Mouse (Mus musculus) stomach, embryonic 15.5 days (tissue): ENCODE measurements around the gene Svep1. TPM values are rescaled to one million over a fixed set of nuclear protein-coding genes. Genes with fewer than 3 reads are reported as not detected.

Source experiments
- ATAC-seq: fragments of 200-750 bp; cut with Nextera tagmentation; 2 replicates; pipeline ENCODE4 v1.8.0; 2017; ENCODE audit warnings: low read depth, moderate number of reproducible peaks, moderate TSS enrichment; ENCODE audit not compliant: insufficient read depth, low FRiP score
- H3K27ac ChIP-seq: fragments of 300-500 bp; sonication (generic); 2 replicates; pipeline ENCODE4 v1.5.1; 2015; ENCODE audit warnings: mild to moderate bottlenecking, inconsistent platforms
- H3K27me3 ChIP-seq: fragments of 300-500 bp; sonication (generic); replicated peaks from 2 replicates; pipeline ENCODE4 v1.6.1; 2015; ENCODE audit warnings: inconsistent platforms
- H3K36me3 ChIP-seq: fragments of 300-500 bp; sonication (generic); 2 replicates; pipeline ENCODE4 v1.6.1; 2015; ENCODE audit warnings: inconsistent platforms
- H3K4me1 ChIP-seq: fragments of 300-500 bp; sonication (generic); 2 replicates; pipeline ENCODE4 v1.6.1; 2015; ENCODE audit warnings: inconsistent platforms
- H3K4me2 ChIP-seq: fragments of 300-500 bp; sonication (generic); 2 replicates; pipeline ENCODE4 v1.6.1; 2015; ENCODE audit warnings: mild to moderate bottlenecking, inconsistent platforms
- H3K4me3 ChIP-seq: fragments of 300-500 bp; sonication (generic); replicated peaks from 2 replicates; pipeline ENCODE4 v1.5.1; 2015; ENCODE audit warnings: inconsistent platforms
- H3K9ac ChIP-seq: fragments of 300-500 bp; sonication (generic); 2 replicates; pipeline ENCODE4 v1.6.1; 2015; ENCODE audit warnings: inconsistent platforms
- H3K9me3 ChIP-seq: fragments of 300-500 bp; sonication (generic); 2 replicates; pipeline ENCODE4 v1.6.1; 2016; ENCODE audit warnings: inconsistent platforms
- WGBS: fragments of 180-500 bp; shearing (Covaris S2); methylation state at CpG from one replicate; pipeline ENCODE4 v1.1.7; 2015; 5-methylcytosine and 5-hydroxymethylcytosine counted together
- polyA plus RNA-seq: library from polyadenylated mRNA; unstranded; fragments of >200 nt; fragmentation: Nextera tagmentation; extraction: Ambion mirVana; gene quantifications from 2 replicates; pipeline ENCODE4 v1.2.1, GENCODE M21; 2015

Gene Svep1
- polyA plus RNA-seq, 1 experiment from 2014 or later = 6.3 TPM

DNA sequence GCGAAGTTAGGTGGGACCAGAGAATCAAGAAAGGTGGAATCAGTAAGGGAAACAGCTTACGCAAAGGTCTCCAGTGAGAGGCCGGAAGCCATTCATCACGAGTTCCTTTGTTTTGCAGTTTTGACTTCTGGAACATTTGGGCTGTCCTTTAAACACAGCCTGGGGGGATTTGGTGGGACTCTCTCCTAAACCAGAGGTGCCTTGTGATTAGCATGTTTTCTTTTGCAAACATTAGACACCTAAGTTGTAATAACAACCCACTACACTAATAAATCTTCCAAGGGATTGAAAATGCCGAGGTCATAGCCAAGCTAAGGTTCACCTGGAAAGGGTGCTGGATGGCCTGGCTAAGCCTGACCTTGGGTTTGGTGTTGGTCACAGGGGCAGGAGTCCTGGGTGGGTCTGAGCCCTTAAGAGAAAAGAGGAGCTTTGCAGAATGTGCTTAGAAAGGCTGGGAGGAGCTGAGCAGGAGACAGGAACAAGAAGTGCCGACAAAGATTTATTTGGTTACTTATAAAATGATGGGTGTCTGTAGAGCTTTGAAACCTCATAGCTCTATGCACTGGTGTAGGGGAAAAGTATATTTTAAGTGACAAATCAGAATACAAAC is 169.5 kb downstream of the Svep1 start:
- H3K4me3 ChIP-seq = no peak overlapping the region
- WGBS = 67% methylated on average over 6 of the region's 6 CpGs
- H3K27me3 ChIP-seq = no peaks in the 10 kb centered on the region
- ATAC-seq = no peak
- no peaks in the 10 kb centered on the region for H3K4me1 ChIP-seq
- no peak overlapping the region for H3K4me2 ChIP-seq
- no peak overlapping the region for H3K27ac ChIP-seq
- H3K9ac ChIP-seq = no peak overlapping the region
- H3K36me3 ChIP-seq = no peaks in the 10 kb centered on the region
- H3K9me3 ChIP-seq = no peaks in the 10 kb centered on the region

DNA sequence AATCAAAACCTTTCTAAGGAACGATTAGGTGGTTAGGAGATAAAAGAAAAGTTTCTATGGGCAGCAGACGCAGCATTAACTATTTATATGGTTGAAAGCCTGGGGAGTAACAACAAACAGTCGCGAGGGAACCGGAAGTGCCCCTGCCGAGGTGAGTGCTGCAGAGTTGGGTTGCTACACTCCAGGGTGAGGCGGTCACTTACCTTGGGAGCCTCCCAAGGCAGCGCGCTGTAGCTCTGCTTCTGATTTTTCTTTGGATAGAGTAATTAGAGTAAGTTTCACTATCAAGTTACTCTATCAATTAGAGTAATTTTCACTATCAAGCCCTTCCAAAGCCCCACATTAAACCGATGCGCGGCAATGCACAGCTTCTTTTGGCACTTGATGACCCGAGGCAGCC is 172.0 kb downstream of the Svep1 start:
- no peaks in the 10 kb centered on the region for H3K9me3 ChIP-seq
- WGBS = 44% methylated on average over 13 of the region's 13 CpGs
- peak overlapping the region; percentile 42 for H3K4me2 ChIP-seq
- peak overlapping the region; percentile 10; the same call in 1 of the 2 replicates for H3K4me3 ChIP-seq
- H3K4me1 ChIP-seq = no peaks in the 10 kb centered on the region
- no peaks in the 10 kb centered on the region for H3K36me3 ChIP-seq
- H3K9ac ChIP-seq = no peak overlapping the region
- H3K27me3 ChIP-seq = no peaks in the 10 kb centered on the region
- ATAC-seq = no peak
- no peak overlapping the region for H3K27ac ChIP-seq

DNA sequence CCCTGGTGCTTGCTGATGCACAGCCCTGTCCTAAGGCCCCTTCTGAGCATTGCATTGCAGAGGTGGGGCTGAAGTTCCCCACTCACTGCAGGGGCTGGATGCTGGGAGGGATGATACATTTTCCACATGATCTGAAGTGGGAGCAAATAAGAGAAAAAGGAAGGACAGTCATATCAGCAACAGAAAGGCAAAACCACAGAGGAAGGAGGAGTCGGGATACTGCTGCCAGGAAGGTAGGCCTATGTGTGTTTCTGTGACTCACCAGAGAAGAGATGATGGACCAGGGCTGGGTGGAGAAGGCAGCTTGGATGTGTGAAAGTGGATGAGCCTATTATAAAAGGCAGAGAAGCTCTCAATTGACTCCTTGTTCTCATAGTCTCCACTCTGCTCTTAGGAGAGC is 173.9 kb downstream of the Svep1 start:
- no peak overlapping the region for H3K9ac ChIP-seq
- H3K4me1 ChIP-seq = no peaks in the 10 kb centered on the region
- no peak overlapping the region for H3K4me2 ChIP-seq
- WGBS = 63% methylated on average over 1 of the region's 1 CpGs
- H3K27ac ChIP-seq = no peak overlapping the region
- no peak for ATAC-seq
- H3K27me3 ChIP-seq = no peaks in the 10 kb centered on the region
- H3K9me3 ChIP-seq = no peaks in the 10 kb centered on the region
- no peaks in the 10 kb centered on the region for H3K36me3 ChIP-seq
- H3K4me3 ChIP-seq = no peak overlapping the region

DNA sequence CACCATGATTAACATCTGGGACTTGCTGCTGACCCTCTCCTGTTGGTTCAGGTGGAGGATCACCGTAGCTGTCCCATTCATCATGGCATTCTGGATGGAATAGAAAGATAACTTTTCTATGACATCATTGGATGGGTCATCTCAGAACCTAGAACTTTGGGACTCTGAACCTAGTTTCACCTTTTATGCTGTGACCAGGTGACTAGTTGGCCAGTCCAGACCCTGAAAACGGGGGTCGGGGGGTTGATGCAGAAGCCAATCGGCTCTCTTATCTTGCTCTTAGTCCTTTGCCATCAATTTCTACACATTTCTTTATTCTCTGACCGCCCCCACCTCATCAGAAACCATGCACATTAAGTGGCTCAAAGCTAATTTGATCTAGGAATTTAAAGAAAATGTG is 197.6 kb downstream of the Svep1 start, which contains the start of gene Txndc8:
Gene Txndc8, minus strand, starts transcription at position 101 of the 400 bp plus-strand sequence.
- Histone ChIP-seq H3K9me3 (no peaks in the 10 kb centered on the region), H3K9ac (no peak within 1 kb of the TSS), H3K4me3 (no peak within 1 kb of the TSS), H3K36me3 (no peaks in the 10 kb centered on the region), H3K4me2 (no peak within 1 kb of the TSS), H3K27me3 (no peaks in the 10 kb centered on the region), H3K4me1 (no peaks in the 10 kb centered on the region), H3K27ac (no peak within 1 kb of the TSS)
- WGBS = 87% methylated on average over 5 of the region's 5 CpGs
- ATAC-seq = no peak

DNA sequence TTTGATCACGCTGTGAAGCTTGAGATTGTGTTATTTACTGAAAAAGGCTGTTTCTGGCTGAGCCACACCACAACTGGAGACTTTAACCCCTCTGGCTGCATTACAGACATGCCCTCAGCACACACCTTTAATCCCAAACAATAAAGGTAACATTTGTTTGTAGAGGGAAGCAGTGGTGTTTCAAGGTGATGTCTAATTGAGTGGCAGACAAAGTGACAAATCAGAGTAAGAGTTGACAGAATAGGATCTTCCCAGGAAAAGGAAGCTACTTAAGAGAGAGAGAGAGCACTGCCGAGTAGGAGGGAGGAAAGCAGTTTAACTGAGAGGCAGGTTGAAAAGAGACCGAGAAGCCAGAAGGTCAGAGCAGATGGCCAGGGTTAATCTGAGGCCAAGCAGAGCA is 203.2 kb downstream of the Svep1 start:
- Histone ChIP-seq H3K9me3 (no peaks in the 10 kb centered on the region), H3K27ac (no peak overlapping the region), H3K4me1 (no peaks in the 10 kb centered on the region), H3K36me3 (no peaks in the 10 kb centered on the region), H3K9ac (no peak overlapping the region), H3K4me2 (no peak overlapping the region), H3K27me3 (no peaks in the 10 kb centered on the region), H3K4me3 (no peak overlapping the region)
- ATAC-seq = no peak
- 55% methylated on average over 3 of the region's 3 CpGs for WGBS

Other genes starting within 250 kb of the Svep1 start
- not detected in 2 replicates for gene Txndc8, start 197.7 kb downstream of the Svep1 start, polyA plus RNA-seq
- 0.53 and 0.62 TPM in 2 replicates for gene Musk, start 79.1 kb upstream of the Svep1 start, polyA plus RNA-seq